Mouse (Mus musculus): Measurements from ENCODE around the gene Hist1h4f. TPM values are rescaled to one million over a fixed set of nuclear protein-coding genes. Genes with fewer than 3 reads are reported as not detected.

The Hist1h4f gene
- polyA plus RNA-seq, 1 experiment from 2014 or later = 0.95 TPM

GRCm38 (mm10) chr13:23502031-23502567 lies 49.3 kb downstream of the Hist1h4f start:
- 33% methylated on average over 9 of the region's 9 CpGs for WGBS
- ATAC-seq (ENCODE audit: insufficient number of reproducible peaks, low FRiP score) = no peak
- Histone ChIP-seq H3K4me3 (peak overlapping the region; percentile 17; the same call in 1 of the 2 replicates), H3K4me1 (replicated peaks) (peaks cover 24% of the 10 kb centered on the region), H3K36me3 (no peaks in the 10 kb centered on the region), H3K4me2 (peak overlapping the region; percentile 48), H3K9ac (no peak overlapping the region), H3K27me3 (replicated peaks) (no peaks in the 10 kb centered on the region), H3K27ac (ENCODE audit: poor library complexity, severe bottlenecking) (no peak overlapping the region), H3K9me3 (replicated peaks) (no peaks in the 10 kb centered on the region)

- Histone ChIP-seq H3K4me1 (replicated peaks) (peaks cover 21% of the 10 kb centered on the region), H3K27ac (ENCODE audit: poor library complexity, severe bottlenecking) (no peak overlapping the region), H3K36me3 (no peaks in the 10 kb centered on the region), H3K9ac (no peak overlapping the region), H3K4me2 (peak overlapping the region; percentile 48), H3K4me3 (peak overlapping the region; percentile 17), H3K9me3 (replicated peaks) (no peaks in the 10 kb centered on the region), H3K27me3 (replicated peaks) (no peaks in the 10 kb centered on the region)
- no peak for ATAC-seq (ENCODE audit: insufficient number of reproducible peaks, low FRiP score)
- WGBS = 15% methylated on average over 5 of the region's 5 CpGs
Observed at GRCm38 (mm10) chr13:23501511-23501910, 49.9 kb downstream of the Hist1h4f start.

Small RNA genes lying within 50 kb of the gene (microRNA-seq; reads per million reads assigned to microRNA genes)
- gene Gm44297 (not detected), gene Gm44359 (not detected), gene Gm44394 (not detected), gene n-TStga1 (0.94 reads per million)

Other genes with a start within 250 kb of the Hist1h4f start
- gene Zfp322a, start 182.4 kb downstream of the Hist1h4f start, polyA plus RNA-seq (2016; fragmentation: Nextera tagmentation; extraction: Ambion mirVana) = 43.0 and 46.7 TPM in 2 replicates
- gene Abt1, start 127.8 kb downstream of the Hist1h4f start, polyA plus RNA-seq (2016; fragmentation: Nextera tagmentation; extraction: Ambion mirVana) = 8.1 and 8.9 TPM in 2 replicates
- 2.6 and 2.9 TPM in 2 replicates for gene Btn1a1, start 85.7 kb downstream of the Hist1h4f start, polyA plus RNA-seq (2016; fragmentation: Nextera tagmentation; extraction: Ambion mirVana)
- gene Btn2a2, start 62.8 kb downstream of the Hist1h4f start, polyA plus RNA-seq (2016; fragmentation: Nextera tagmentation; extraction: Ambion mirVana) = 0.45 and 0.58 TPM in 2 replicates
- 4.4 and 5.2 TPM in 2 replicates for gene Hist1h4h, start 20.6 kb downstream of the Hist1h4f start, polyA plus RNA-seq (2016; fragmentation: Nextera tagmentation; extraction: Ambion mirVana)
- 2.7 and 7.0 TPM in 2 replicates for gene Hist1h2af, start 17.7 kb downstream of the Hist1h4f start, polyA plus RNA-seq (2016; fragmentation: Nextera tagmentation; extraction: Ambion mirVana)
- gene Hist1h3g, start 16.2 kb downstream of the Hist1h4f start, polyA plus RNA-seq (2016; fragmentation: Nextera tagmentation; extraction: Ambion mirVana) = 3.9 and 4.0 TPM in 2 replicates
- gene Hist1h2bh, start 8.3 kb downstream of the Hist1h4f start, polyA plus RNA-seq (2016; fragmentation: Nextera tagmentation; extraction: Ambion mirVana) = 0.26 and 0.28 TPM in 2 replicates
- 0.32 and 0.36 TPM in 2 replicates for gene Hist1h3f, start 7.6 kb downstream of the Hist1h4f start, polyA plus RNA-seq (2016; fragmentation: Nextera tagmentation; extraction: Ambion mirVana)
- 0.21 and 0.26 TPM in 2 replicates for gene Hist1h1d, start 1.6 kb upstream of the Hist1h4f start, polyA plus RNA-seq (2016; fragmentation: Nextera tagmentation; extraction: Ambion mirVana)
- 1.7 and 2.1 TPM in 2 replicates for gene Hist1h3e, start 10.7 kb upstream of the Hist1h4f start, polyA plus RNA-seq (2016; fragmentation: Nextera tagmentation; extraction: Ambion mirVana)
- gene Hist1h2ae, start 19.6 kb upstream of the Hist1h4f start, polyA plus RNA-seq (2016; fragmentation: Nextera tagmentation; extraction: Ambion mirVana) = 40.3 and 45.8 TPM in 2 replicates
- gene Hist1h2bg, start 19.7 kb upstream of the Hist1h4f start, polyA plus RNA-seq (2016; fragmentation: Nextera tagmentation; extraction: Ambion mirVana) = 4.5 and 4.8 TPM in 2 replicates
- 1.5 and 2.0 TPM in 2 replicates for gene Hist1h2bf, start 22.5 kb upstream of the Hist1h4f start, polyA plus RNA-seq (2016; fragmentation: Nextera tagmentation; extraction: Ambion mirVana)
- 1.1 and 2.3 TPM in 2 replicates for gene Hist1h2ad, start 22.7 kb upstream of the Hist1h4f start, polyA plus RNA-seq (2016; fragmentation: Nextera tagmentation; extraction: Ambion mirVana)
- 1.4 and 1.6 TPM in 2 replicates for gene Hist1h3d, start 24.1 kb upstream of the Hist1h4f start, polyA plus RNA-seq (2016; fragmentation: Nextera tagmentation; extraction: Ambion mirVana)
- 43.5 and 46.9 TPM in 2 replicates for gene Hist1h4d, start 29.9 kb upstream of the Hist1h4f start, polyA plus RNA-seq (2016; fragmentation: Nextera tagmentation; extraction: Ambion mirVana)
- 1.2 and 2.0 TPM in 2 replicates for gene Hist1h2be, start 69.5 kb upstream of the Hist1h4f start, polyA plus RNA-seq (2016; fragmentation: Nextera tagmentation; extraction: Ambion mirVana)
- 10.6 and 11.6 TPM in 2 replicates for gene Hist1h1e, start 70.9 kb upstream of the Hist1h4f start, polyA plus RNA-seq (2016; fragmentation: Nextera tagmentation; extraction: Ambion mirVana)
- gene Hist1h2ac, start 132.3 kb upstream of the Hist1h4f start, polyA plus RNA-seq (2016; fragmentation: Nextera tagmentation; extraction: Ambion mirVana) = 0.70 and 0.78 TPM in 2 replicates
- 43.6 and 49.5 TPM in 2 replicates for gene Hist1h2bc, start 132.6 kb upstream of the Hist1h4f start, polyA plus RNA-seq (2016; fragmentation: Nextera tagmentation; extraction: Ambion mirVana)
- not detected in 2 replicates for gene Hist1h1t, start 144.2 kb upstream of the Hist1h4f start, polyA plus RNA-seq (2016; fragmentation: Nextera tagmentation; extraction: Ambion mirVana)
- 2.7 and 3.5 TPM in 2 replicates for gene Hist1h4c, start 146.8 kb upstream of the Hist1h4f start, polyA plus RNA-seq (2016; fragmentation: Nextera tagmentation; extraction: Ambion mirVana)
- gene Hfe, start 159.2 kb upstream of the Hist1h4f start, polyA plus RNA-seq (2016; fragmentation: Nextera tagmentation; extraction: Ambion mirVana) = 10.5 and 13.2 TPM in 2 replicates
- gene Hist1h1c, start 187.2 kb upstream of the Hist1h4f start, polyA plus RNA-seq (2016; fragmentation: Nextera tagmentation; extraction: Ambion mirVana) = 36.5 and 41.9 TPM in 2 replicates
- 3.0 and 5.1 TPM in 2 replicates for gene Hist1h3c, start 194.0 kb upstream of the Hist1h4f start, polyA plus RNA-seq (2016; fragmentation: Nextera tagmentation; extraction: Ambion mirVana)
- 0.88 and 1.4 TPM in 2 replicates for gene Hist1h2bb, start 195.1 kb upstream of the Hist1h4f start, polyA plus RNA-seq (2016; fragmentation: Nextera tagmentation; extraction: Ambion mirVana)
- 16.7 and 20.9 TPM in 2 replicates for gene Hist1h2ab, start 199.5 kb upstream of the Hist1h4f start, polyA plus RNA-seq (2016; fragmentation: Nextera tagmentation; extraction: Ambion mirVana)
- gene Hist1h3b, start 200.6 kb upstream of the Hist1h4f start, polyA plus RNA-seq (2016; fragmentation: Nextera tagmentation; extraction: Ambion mirVana) = 3.4 and 3.5 TPM in 2 replicates
- gene Hist1h4b, start 205.4 kb upstream of the Hist1h4f start, polyA plus RNA-seq (2016; fragmentation: Nextera tagmentation; extraction: Ambion mirVana) = 2.1 and 2.3 TPM in 2 replicates
- gene Hist1h4a, start 209.6 kb upstream of the Hist1h4f start, polyA plus RNA-seq (2016; fragmentation: Nextera tagmentation; extraction: Ambion mirVana) = not detected in 2 replicates
- 1.7 and 3.5 TPM in 2 replicates for gene Hist1h3a, start 210.7 kb upstream of the Hist1h4f start, polyA plus RNA-seq (2016; fragmentation: Nextera tagmentation; extraction: Ambion mirVana)
- 0.54 and 1.4 TPM in 2 replicates for gene Hist1h1a, start 212.0 kb upstream of the Hist1h4f start, polyA plus RNA-seq (2016; fragmentation: Nextera tagmentation; extraction: Ambion mirVana)
- gene Trim38, start 218.3 kb upstream of the Hist1h4f start, polyA plus RNA-seq (2016; fragmentation: Nextera tagmentation; extraction: Ambion mirVana) = 0.13 TPM in 1 of 2 replicates, not detected in the other

Measured in heart, embryonic 12.5 days (tissue).